Mouse (Mus musculus) hindbrain, embryonic 12.5 days (tissue): ENCODE measurements at regions not wholly inside any gene's neighbourhood (a gene's known extent, or its start where the extent isn't known, plus 50 kb on each side); places are given as distances from the start of the nearest gene placed in this dataset.

Experiments
- ATAC-seq: fragments of 200-750 bp; cut with Nextera tagmentation; 2 replicates; pipeline ENCODE4 v1.8.0; 2017; ENCODE audit warnings: moderate TSS enrichment; ENCODE audit not compliant: low FRiP score
- H3K27ac ChIP-seq: fragments of 300-500 bp; sonication (generic); 2 replicates; pipeline ENCODE4 v1.5.1; 2016; ENCODE audit warnings: mild to moderate bottlenecking
- H3K27me3 ChIP-seq: fragments of 300-500 bp; sonication (generic); 2 replicates; pipeline ENCODE4 v1.6.1; 2016; ENCODE audit warnings: mild to moderate bottlenecking
- H3K36me3 ChIP-seq: fragments of 300-500 bp; sonication (generic); 2 replicates; pipeline ENCODE4 v1.6.1; 2016; ENCODE audit warnings: mild to moderate bottlenecking
- H3K4me1 ChIP-seq: fragments of 300-500 bp; sonication (generic); 2 replicates; pipeline ENCODE4 v1.6.1; 2016
- H3K4me2 ChIP-seq: fragments of 300-500 bp; sonication (generic); replicated peaks from 2 replicates; pipeline ENCODE4 v1.6.1; 2016; ENCODE audit warnings: mild to moderate bottlenecking
- H3K4me3 ChIP-seq: fragments of 300-500 bp; sonication (generic); 2 replicates; pipeline ENCODE4 v1.5.1; 2016; ENCODE audit warnings: mild to moderate bottlenecking
- H3K9ac ChIP-seq: fragments of 300-500 bp; sonication (generic); 2 replicates; pipeline ENCODE4 v1.6.1; 2016; ENCODE audit warnings: mild to moderate bottlenecking, moderate library complexity
- H3K9me3 ChIP-seq: fragments of 300-500 bp; sonication (generic); replicated peaks from 2 replicates; pipeline ENCODE4 v1.6.1; 2016; ENCODE audit warnings: mild to moderate bottlenecking
- WGBS: fragments of 180-500 bp; shearing (Covaris S2); methylation state at CpG from one replicate; pipeline ENCODE4 v1.1.7; 2016; 5-methylcytosine and 5-hydroxymethylcytosine counted together

DNA sequence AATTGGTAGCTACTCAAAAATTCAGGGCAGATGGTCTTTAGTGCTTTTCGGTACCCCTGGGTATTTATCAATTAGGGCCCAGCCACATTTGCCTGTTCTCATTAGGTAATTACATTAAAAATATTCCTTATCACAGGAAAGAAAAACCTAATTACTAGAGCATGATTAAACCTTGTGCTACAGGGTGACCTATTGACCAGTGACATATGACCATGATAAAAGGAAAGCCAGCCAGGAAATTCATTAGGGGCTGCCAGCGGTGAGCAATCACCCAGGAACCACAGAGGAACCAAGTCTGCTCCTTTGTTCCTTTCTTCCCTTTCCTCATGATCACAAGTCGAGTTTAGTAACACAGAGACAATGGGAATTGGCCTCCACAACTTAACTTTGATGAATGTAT lies 394.4 kb upstream of the Prickle1 start:
- Histone ChIP-seq H3K4me1 (peaks cover 2% of the 10 kb centered on the region; the same call in 1 of the 2 replicates), H3K27ac (no peak overlapping the region), H3K36me3 (no peaks in the 10 kb centered on the region), H3K9me3 (no peaks in the 10 kb centered on the region), H3K4me2 (no peak overlapping the region), H3K9ac (no peak overlapping the region), H3K27me3 (no peaks in the 10 kb centered on the region), H3K4me3 (no peak overlapping the region)
- ATAC-seq = peak; percentile 50
- WGBS = 29% methylated on average over 3 of the region's 3 CpGs

DNA sequence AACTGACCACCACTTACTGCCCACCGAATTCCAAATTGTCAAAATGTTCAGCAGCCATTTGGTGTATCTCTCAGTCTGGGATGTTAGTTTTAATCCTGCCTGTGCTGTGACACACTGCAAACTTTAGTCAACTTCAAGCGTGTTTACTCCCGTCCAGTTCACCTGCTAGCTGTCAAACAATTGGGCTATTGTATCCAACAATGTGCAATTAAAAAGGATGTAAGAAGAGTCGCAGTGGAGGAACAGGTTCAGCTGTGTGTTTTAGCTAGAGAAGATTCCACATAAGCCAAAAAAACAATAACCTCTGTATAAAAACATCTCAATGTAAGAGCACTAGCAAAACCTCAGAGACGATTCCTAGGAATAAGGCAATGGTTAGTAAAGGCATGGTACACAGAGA lies 392.7 kb upstream of the Prickle1 start:
- Histone ChIP-seq H3K4me1 (no peaks in the 10 kb centered on the region), H3K4me3 (no peak overlapping the region), H3K9ac (no peak overlapping the region), H3K36me3 (no peaks in the 10 kb centered on the region), H3K27me3 (no peaks in the 10 kb centered on the region), H3K4me2 (no peak overlapping the region), H3K9me3 (no peaks in the 10 kb centered on the region), H3K27ac (no peak overlapping the region)
- ATAC-seq = no peak
- WGBS = 70% methylated on average over 5 of the region's 5 CpGs

- no peaks in the 10 kb centered on the region for H3K9me3 ChIP-seq
- H3K4me2 ChIP-seq = no peak overlapping the region
- H3K27ac ChIP-seq = no peak overlapping the region
- H3K36me3 ChIP-seq = no peaks in the 10 kb centered on the region
- no peaks in the 10 kb centered on the region for H3K27me3 ChIP-seq
- 90% methylated on average over 6 of the region's 6 CpGs for WGBS
- H3K4me1 ChIP-seq = no peaks in the 10 kb centered on the region
- H3K9ac ChIP-seq = no peak overlapping the region
- no peak for ATAC-seq
- no peak overlapping the region for H3K4me3 ChIP-seq
Observed at GRCm38 (mm10) chr15:93986631-93987429, 391.1 kb upstream of the Prickle1 start.

DNA sequence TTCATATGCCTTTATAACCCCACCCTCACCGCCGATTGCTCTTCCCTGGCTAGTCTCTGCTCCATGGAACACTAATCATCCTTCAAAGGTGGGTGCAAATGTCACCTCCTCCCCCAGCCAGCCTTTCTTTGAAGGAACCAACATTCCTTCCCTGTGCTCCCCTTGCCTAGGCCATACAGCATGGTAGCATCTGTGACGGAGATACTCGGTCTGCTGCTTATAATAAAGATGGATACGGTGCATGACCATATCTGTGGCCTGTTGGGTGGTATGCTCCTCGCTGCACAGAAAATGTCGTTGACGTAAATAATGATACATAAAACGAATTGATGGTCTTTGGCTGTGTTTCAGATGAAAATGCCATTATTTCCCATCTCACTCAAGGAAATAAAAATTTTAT lies 386.4 kb upstream of the Prickle1 start:
- Histone ChIP-seq H3K4me3 (no peak overlapping the region), H3K4me1 (no peaks in the 10 kb centered on the region), H3K9me3 (no peaks in the 10 kb centered on the region), H3K27me3 (no peaks in the 10 kb centered on the region), H3K36me3 (no peaks in the 10 kb centered on the region), H3K4me2 (no peak overlapping the region), H3K9ac (no peak overlapping the region), H3K27ac (no peak overlapping the region)
- ATAC-seq = no peak
- 92% methylated on average over 9 of the region's 9 CpGs for WGBS

GRCm38 (mm10) chr15:93977494-93977893 lies 381.8 kb upstream of the Prickle1 start:
- H3K9ac ChIP-seq = no peak overlapping the region
- H3K9me3 ChIP-seq = no peaks in the 10 kb centered on the region
- H3K4me3 ChIP-seq = no peak overlapping the region
- H3K27ac ChIP-seq = no peak overlapping the region
- no peaks in the 10 kb centered on the region for H3K36me3 ChIP-seq
- ATAC-seq = no peak
- no peaks in the 10 kb centered on the region for H3K27me3 ChIP-seq
- no peaks in the 10 kb centered on the region for H3K4me1 ChIP-seq
- 73% methylated on average over 5 of the region's 5 CpGs for WGBS
- no peak overlapping the region for H3K4me2 ChIP-seq

GRCm38 (mm10) chr15:93974727-93975126 lies 379.0 kb upstream of the Prickle1 start:
- no peak for ATAC-seq
- Histone ChIP-seq H3K4me1 (no peaks in the 10 kb centered on the region), H3K4me3 (no peak overlapping the region), H3K36me3 (no peaks in the 10 kb centered on the region), H3K27ac (no peak overlapping the region), H3K9ac (no peak overlapping the region), H3K4me2 (no peak overlapping the region), H3K27me3 (no peaks in the 10 kb centered on the region), H3K9me3 (no peaks in the 10 kb centered on the region)
- WGBS = 65% methylated on average over 7 of the region's 7 CpGs

DNA sequence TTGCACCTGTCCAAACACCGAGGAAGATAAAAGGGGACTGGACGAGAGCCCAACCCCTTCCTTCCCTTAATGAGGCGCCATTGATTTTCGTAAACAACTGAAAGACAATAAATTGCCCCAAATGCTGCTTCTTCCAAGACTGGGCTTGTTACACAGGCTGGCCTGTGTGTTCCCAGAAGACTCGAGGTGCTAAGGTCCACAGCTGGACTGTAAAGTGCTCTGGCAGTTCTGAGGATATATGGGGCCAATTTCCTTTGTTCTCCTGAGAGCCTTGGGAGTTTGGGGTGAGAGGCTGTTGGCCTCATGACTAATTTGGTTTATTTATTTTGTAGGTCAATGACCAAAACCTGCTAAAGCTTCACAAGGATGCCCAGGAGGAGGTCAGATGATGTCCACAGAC lies 377.3 kb upstream of the Prickle1 start:
- H3K9ac ChIP-seq = no peak overlapping the region
- H3K36me3 ChIP-seq = no peaks in the 10 kb centered on the region
- H3K27me3 ChIP-seq = no peaks in the 10 kb centered on the region
- H3K4me3 ChIP-seq = no peak overlapping the region
- no peaks in the 10 kb centered on the region for H3K9me3 ChIP-seq
- no peak overlapping the region for H3K4me2 ChIP-seq
- H3K4me1 ChIP-seq = no peaks in the 10 kb centered on the region
- no peak overlapping the region for H3K27ac ChIP-seq
- no peak for ATAC-seq
- WGBS = 78% methylated on average over 5 of the region's 5 CpGs

GRCm38 (mm10) chr15:93961950-93962349 lies 366.3 kb upstream of the Prickle1 start:
- no peaks in the 10 kb centered on the region for H3K4me1 ChIP-seq
- ATAC-seq = no peak
- no peak overlapping the region for H3K4me3 ChIP-seq
- no peak overlapping the region for H3K9ac ChIP-seq
- H3K27ac ChIP-seq = no peak overlapping the region
- H3K4me2 ChIP-seq = no peak overlapping the region
- H3K9me3 ChIP-seq = no peaks in the 10 kb centered on the region
- H3K27me3 ChIP-seq = no peaks in the 10 kb centered on the region
- H3K36me3 ChIP-seq = no peaks in the 10 kb centered on the region

GRCm38 (mm10) chr15:93959931-93960330 lies 364.2 kb upstream of the Prickle1 start:
- 76% methylated on average over 8 of the region's 8 CpGs for WGBS
- Histone ChIP-seq H3K27ac (no peak overlapping the region), H3K9me3 (no peaks in the 10 kb centered on the region), H3K9ac (no peak overlapping the region), H3K4me1 (no peaks in the 10 kb centered on the region), H3K4me3 (no peak overlapping the region), H3K4me2 (no peak overlapping the region), H3K36me3 (no peaks in the 10 kb centered on the region), H3K27me3 (no peaks in the 10 kb centered on the region)
- ATAC-seq = no peak

- WGBS = 82% methylated on average over 1 of the region's 1 CpGs
- Histone ChIP-seq H3K4me1 (no peaks in the 10 kb centered on the region), H3K27ac (no peak overlapping the region), H3K9ac (no peak overlapping the region), H3K9me3 (no peaks in the 10 kb centered on the region), H3K27me3 (no peaks in the 10 kb centered on the region), H3K4me3 (no peak overlapping the region), H3K36me3 (no peaks in the 10 kb centered on the region), H3K4me2 (no peak overlapping the region)
- no peak for ATAC-seq
Observed at GRCm38 (mm10) chr15:93958086-93958485, 362.4 kb upstream of the Prickle1 start.

DNA sequence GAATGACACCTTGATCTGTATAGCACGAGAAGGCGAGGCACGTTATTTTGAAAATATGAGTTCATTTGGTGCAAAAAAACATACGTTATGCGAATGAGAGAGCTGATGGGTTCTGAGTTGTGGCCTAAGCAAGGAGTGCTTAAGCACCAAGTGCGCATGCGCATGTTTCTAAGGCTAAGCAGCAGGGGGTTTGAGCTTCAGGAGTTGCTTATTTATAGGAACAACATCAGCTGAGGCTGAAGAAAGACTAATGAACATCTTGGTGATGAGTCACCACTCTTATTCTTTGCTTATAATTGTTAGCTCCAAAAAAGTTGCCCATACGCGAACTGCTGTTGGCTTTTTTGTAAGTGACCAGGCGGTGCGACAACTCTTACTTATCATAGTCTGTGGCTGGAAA lies 361.1 kb upstream of the Prickle1 start:
- H3K4me3 ChIP-seq = no peak overlapping the region
- H3K4me2 ChIP-seq = no peak overlapping the region
- H3K27me3 ChIP-seq = no peaks in the 10 kb centered on the region
- WGBS = 95% methylated on average over 11 of the region's 11 CpGs
- H3K36me3 ChIP-seq = no peaks in the 10 kb centered on the region
- H3K9ac ChIP-seq = no peak overlapping the region
- ATAC-seq = no peak
- H3K9me3 ChIP-seq = no peaks in the 10 kb centered on the region
- no peaks in the 10 kb centered on the region for H3K4me1 ChIP-seq
- no peak overlapping the region for H3K27ac ChIP-seq

GRCm38 (mm10) chr15:93953548-93953947 lies 357.9 kb upstream of the Prickle1 start:
- no peak for ATAC-seq
- WGBS = 83% methylated on average over 1 of the region's 1 CpGs
- no peaks in the 10 kb centered on the region for H3K36me3 ChIP-seq

GRCm38 (mm10) chr15:93950441-93950840 lies 354.8 kb upstream of the Prickle1 start:
- no peaks in the 10 kb centered on the region for H3K9me3 ChIP-seq
- H3K4me2 ChIP-seq = no peak overlapping the region
- H3K27me3 ChIP-seq = no peaks in the 10 kb centered on the region
- ATAC-seq = no peak
- H3K9ac ChIP-seq = no peak overlapping the region
- H3K36me3 ChIP-seq = no peaks in the 10 kb centered on the region
- H3K27ac ChIP-seq = no peak overlapping the region
- 92% methylated on average over 1 of the region's 1 CpGs for WGBS
- H3K4me3 ChIP-seq = no peak overlapping the region
- H3K4me1 ChIP-seq = no peaks in the 10 kb centered on the region

More at GRCm38 (mm10) chr15:93953548-93953947, 357.9 kb upstream of the Prickle1 start:
- H3K9me3 ChIP-seq = no peaks in the 10 kb centered on the region
- no peak overlapping the region for H3K9ac ChIP-seq
- H3K4me1 ChIP-seq = no peaks in the 10 kb centered on the region
- H3K27me3 ChIP-seq = no peaks in the 10 kb centered on the region
- no peak overlapping the region for H3K27ac ChIP-seq
- no peak overlapping the region for H3K4me2 ChIP-seq
- H3K4me3 ChIP-seq = no peak overlapping the region
